Mouse (Mus musculus) CH12.LX (cell line): ENCODE results near the gene Sf3b6. TPM values are rescaled to one million over a fixed set of nuclear protein-coding genes. Genes with fewer than 3 reads are reported as not detected.
"Not testable (repeated sequence)": the region's sequence is repeated elsewhere in the genome, so short reads cannot be mapped to it uniquely, and the experiment has no call there.

Experiments
- DNase-seq: peaks from one replicate; pipeline ENCODE4 v3.0.0-alpha.2; 2013; ENCODE audit errors: extremely low read depth
- H3K27ac ChIP-seq: 2 replicates; pipeline ENCODE4 v1.5.1; 2012; ENCODE audit warnings: low read depth, mild to moderate bottlenecking, control low read depth, moderate library complexity; ENCODE audit not compliant: insufficient read depth
- H3K27me3 ChIP-seq: replicated peaks from 2 replicates; pipeline ENCODE3; 2012; ENCODE audit warnings: inconsistent platforms
- H3K36me3 ChIP-seq, 2 experiments: replicated peaks in 1 of 2; 2 replicates each; pipeline versions ENCODE3 to v1.6.1; 2012; ENCODE audit warnings: inconsistent platforms in 1 of 2, low read length in 1 of 2, mild to moderate bottlenecking in 1 of 2, mixed read lengths in 1 of 2, moderate library complexity in 1 of 2; ENCODE audit not compliant: control insufficient read depth in 1 of 2, insufficient read depth in 1 of 2
- H3K4me1 ChIP-seq, 2 experiments: 2 replicates each; pipeline ENCODE4 v1.6.1; 2012; ENCODE audit warnings: inconsistent platforms in 1 of 2, moderate library complexity in 1 of 2; ENCODE audit not compliant: insufficient read depth in 2 of 2, control insufficient read depth in 1 of 2
- H3K4me2 ChIP-seq: 2 replicates; pipeline ENCODE4 v1.6.1; 2012; ENCODE audit warnings: low read depth, mild to moderate bottlenecking, control low read depth; ENCODE audit not compliant: poor library complexity, insufficient read depth, severe bottlenecking
- H3K4me3 ChIP-seq, 3 experiments: fragments of 150-350 bp in 1 of 3; sonication (generic) in 1 of 3; replicated peaks in 1 of 3; 2 replicates each; pipeline versions ENCODE3 to v1.5.1; 2011 to 2012; ENCODE audit warnings: low read depth in 2 of 3, low read length in 2 of 3, mild to moderate bottlenecking in 2 of 3, moderate library complexity in 2 of 3, control low read depth in 1 of 3, improper control_type of control experiment in 1 of 3, inconsistent platforms in 1 of 3, mixed read lengths in 1 of 3; ENCODE audit not compliant: poor library complexity in 1 of 3
- H3K79me2 ChIP-seq: replicated peaks from 2 replicates; pipeline ENCODE4 v1.6.1; 2012; ENCODE audit warnings: mild to moderate bottlenecking, moderate library complexity; ENCODE audit not compliant: control insufficient read depth, poor library complexity, insufficient read depth, severe bottlenecking; ENCODE audit errors: extremely low read depth
- H3K9ac ChIP-seq: 2 replicates; pipeline ENCODE4 v1.6.1; 2012; ENCODE audit warnings: low read depth, mild to moderate bottlenecking, control low read depth, moderate library complexity; ENCODE audit not compliant: insufficient read depth
- H3K9me3 ChIP-seq: replicated peaks from 2 replicates; pipeline ENCODE3; 2012; ENCODE audit warnings: low read length, inconsistent platforms, mixed read lengths
- CTCF ChIP-seq, 2 experiments: IDR thresholded peaks in 1 of 2; conservative IDR thresholded peaks in 1 of 2; 2 replicates each; pipeline ENCODE4 v1.5.1; 2011 to 2012; ENCODE audit warnings: low read depth in 2 of 2, low read length in 2 of 2, improper control_type of control experiment in 1 of 2, inconsistent platforms in 1 of 2, mild to moderate bottlenecking in 1 of 2, moderate library complexity in 1 of 2
- E2F4 ChIP-seq: IDR thresholded peaks from 2 replicates; pipeline ENCODE4 v1.6.1; 2011; ENCODE audit warnings: low read depth, low read length, improper control_type of control experiment; ENCODE audit not compliant: insufficient replicate concordance
- EP300 ChIP-seq: IDR thresholded peaks from 2 replicates; pipeline ENCODE4 v1.6.1; 2011; ENCODE audit warnings: low read length, improper control_type of control experiment
- IRF4 ChIP-seq: IDR thresholded peaks from 2 replicates; pipeline ENCODE4 v1.6.1; 2014; ENCODE audit warnings: low read depth, mild to moderate bottlenecking, inconsistent platforms, low read length, improper control_type of control experiment
- JUND ChIP-seq: conservative IDR thresholded peaks from 2 replicates; pipeline ENCODE4 v1.6.1; 2011; ENCODE audit warnings: low read depth, low read length, improper control_type of control experiment
- MAFK ChIP-seq: IDR thresholded peaks from 2 replicates; pipeline ENCODE4 v1.6.1; 2011; ENCODE audit warnings: low read length, improper control_type of control experiment; ENCODE audit not compliant: insufficient replicate concordance
- MAZ ChIP-seq: IDR thresholded peaks from 2 replicates; pipeline ENCODE4 v1.6.1; 2012; ENCODE audit warnings: low read depth, mild to moderate bottlenecking, inconsistent platforms, low read length, improper control_type of control experiment, moderate library complexity
- PAX5 ChIP-seq: IDR thresholded peaks from 2 replicates; pipeline ENCODE4 v1.6.1; 2012; ENCODE audit warnings: low read length, inconsistent platforms, mixed read lengths
- TBP ChIP-seq: conservative IDR thresholded peaks from 2 replicates; pipeline ENCODE4 v1.6.1; 2011; ENCODE audit warnings: low read depth, low read length, improper control_type of control experiment
- dilution Hi-C: fragments of 300-500 bp; cut with MboI; formaldehyde crosslinking; loops from 2 replicates; pipeline ENCODE4 v1.14.3; 2020; ENCODE audit warnings: low sequenced_read_pairs; ENCODE audit not compliant: extremely low pct_unique_long_range_greater_than_20kb, extremely low pct_ligation_motif_present
- in situ Hi-C: fragments of 300-500 bp; cut with MboI; formaldehyde crosslinking; loops from 3 replicates; pipeline ENCODE4 v1.14.3; 2019; ENCODE audit warnings: low sequenced_read_pairs, low pct_ligation_motif_present, low pct_unique_long_range_greater_than_20kb, mixed read lengths
- polyA plus RNA-seq: library from polyadenylated mRNA; unstranded; fragments of >175 nt; gene quantifications from 2 replicates; pipeline ENCODE4 v1.2.1, GENCODE M21; 2012; ENCODE audit warnings: low read depth; ENCODE audit not compliant: insufficient read length
- total RNA-seq, 2 experiments: library from RNA; depleted of rRNA; stranded (reverse); fragments of 300-350 nt in 1 of 2; fragments of >200 nt in 1 of 2; gene quantifications; 2 replicates each; pipeline ENCODE4 v1.2.3; 2012 to 2014

Sf3b6 gene
- total and polyA plus RNA-seq, 3 experiments = 109 to 346 (median 151) TPM

- TF ChIP-seq MAFK (no peak), CTCF (conservative IDR thresholded peaks at IDR 0.05 in 1 of 2, IDR thresholded peaks at IDR 0.05 in 1 of 2; ENCODE audit: low read depth in 2 of 2, low read length in 2 of 2) (peak in 1 of 2 experiments; percentile 25; a peak in 1 of 4 replicates)
- in situ Hi-C loops = no loop called here
These were observed 36.1 kb upstream of the Sf3b6 start for GRCm38 (mm10) chr12:4781270-4781669.

GRCm38 (mm10) chr12:4781725-4782404 lies 35.5 kb upstream of the Sf3b6 start:
- dilution Hi-C loops, H3K27ac ChIP-seq, H3K79me2 ChIP-seq, H3K9ac ChIP-seq, H3K4me1 ChIP-seq, H3K27me3 ChIP-seq, H3K36me3 ChIP-seq, H3K4me3 ChIP-seq, in situ Hi-C loops, DNase-seq, H3K9me3 ChIP-seq: not testable (repeated sequence)
- peak overlapping the region; percentile 23; the same call in 1 of the 2 replicates for H3K4me2 ChIP-seq

More at GRCm38 (mm10) chr12:4781270-4781669, 36.1 kb upstream of the Sf3b6 start:
- Histone ChIP-seq H3K27me3 (no peaks in the 10 kb centered on the region), H3K4me2 (no peak overlapping the region), H3K4me1 (peaks cover 0 to 6% of the 10 kb centered on the region in 2 experiments; a peak in 1 of 4 replicates), H3K36me3 (no peaks in the 10 kb centered on the region), H3K9ac (no peak overlapping the region), H3K4me3 (no peak overlapping the region), H3K9me3 (no peaks in the 10 kb centered on the region), H3K27ac (no peak overlapping the region), H3K79me2 (no peaks in the 10 kb centered on the region)
- no peak for DNase-seq
- dilution Hi-C loops = no loop called here

GRCm38 (mm10) chr12:4783598-4783997 lies 33.7 kb upstream of the Sf3b6 start:
- Histone ChIP-seq H3K9me3 (no peaks in the 10 kb centered on the region), H3K27me3 (no peaks in the 10 kb centered on the region), H3K79me2 (no peaks in the 10 kb centered on the region)
- DNase-seq = no peak
- TF ChIP-seq MAZ (no peak), IRF4 (no peak), TBP (no peak), E2F4 (no peak), PAX5 (no peak), JUND (no peak), EP300 (no peak), MAFK (no peak)
- TF ChIP-seq, all 38 proteins: peak for 0
- in situ Hi-C loops = no loop called here
- no peak overlapping the region for H3K4me3 ChIP-seq
- H3K4me1 ChIP-seq = peaks cover 0 to 3% of the 10 kb centered on the region in 2 experiments; a peak in 1 of 4 replicates
- no peak overlapping the region for H3K27ac ChIP-seq
- no peaks in the 10 kb centered on the region for H3K36me3 ChIP-seq
- dilution Hi-C loops = no loop called here
- H3K4me2 ChIP-seq = no peak overlapping the region
- H3K9ac ChIP-seq = no peak overlapping the region
